Mouse (Mus musculus): Measurements from ENCODE around the gene Olfr1339. TPM values are rescaled to one million over a fixed set of nuclear protein-coding genes. Genes with fewer than 3 reads are reported as not detected.

Gene Olfr1339
- total RNA-seq (2021) (not detected), polyA plus RNA-seq (2012; rRNA removed) (not detected in 2 replicates)
- long read RNA-seq, result 0 reads

DNA sequence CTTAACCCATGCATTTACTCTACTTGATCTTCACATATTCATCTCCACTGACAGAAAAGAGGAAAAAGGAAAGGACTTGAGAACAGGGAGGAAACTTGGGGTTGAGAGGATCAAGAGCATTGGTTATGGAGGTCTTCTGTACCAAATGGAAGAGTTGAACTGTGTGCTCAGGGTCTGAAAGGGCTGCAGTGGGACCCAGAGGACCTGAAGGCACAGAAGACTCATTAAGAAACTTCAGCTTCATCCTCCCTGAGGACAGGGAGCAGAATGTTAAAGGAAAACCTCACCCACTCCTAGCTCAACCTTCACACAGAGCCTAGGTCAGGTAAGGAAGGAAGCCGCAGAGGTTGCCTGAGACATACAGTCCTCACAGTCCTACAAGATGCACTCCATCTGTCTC is at the start of gene Olfr1339:
Gene Olfr1339 (plus strand): TSS at position 301 of the 400 bp plus-strand sequence.
- no peak for DNase-seq

DNA sequence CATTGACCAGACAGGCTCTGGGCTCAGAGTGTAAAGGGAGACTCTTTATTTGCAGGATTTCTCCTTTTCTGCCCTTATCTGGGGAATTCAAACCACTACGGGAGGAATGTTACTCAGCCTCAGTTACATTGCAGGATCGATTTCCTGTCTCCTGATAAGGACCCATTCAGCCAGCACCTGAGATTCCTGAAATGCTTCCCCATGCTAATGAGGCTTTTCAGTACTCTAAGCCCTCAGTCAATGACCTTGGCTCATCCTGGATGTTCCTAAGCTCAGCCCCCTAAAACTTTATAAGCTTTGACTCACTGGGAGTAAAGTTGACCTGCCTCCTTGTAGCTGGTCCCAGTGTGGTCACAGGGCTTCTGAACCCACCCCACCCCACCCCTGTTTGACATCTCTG is 44.9 kb upstream of the Olfr1339 start:
- no peak for DNase-seq

DNA sequence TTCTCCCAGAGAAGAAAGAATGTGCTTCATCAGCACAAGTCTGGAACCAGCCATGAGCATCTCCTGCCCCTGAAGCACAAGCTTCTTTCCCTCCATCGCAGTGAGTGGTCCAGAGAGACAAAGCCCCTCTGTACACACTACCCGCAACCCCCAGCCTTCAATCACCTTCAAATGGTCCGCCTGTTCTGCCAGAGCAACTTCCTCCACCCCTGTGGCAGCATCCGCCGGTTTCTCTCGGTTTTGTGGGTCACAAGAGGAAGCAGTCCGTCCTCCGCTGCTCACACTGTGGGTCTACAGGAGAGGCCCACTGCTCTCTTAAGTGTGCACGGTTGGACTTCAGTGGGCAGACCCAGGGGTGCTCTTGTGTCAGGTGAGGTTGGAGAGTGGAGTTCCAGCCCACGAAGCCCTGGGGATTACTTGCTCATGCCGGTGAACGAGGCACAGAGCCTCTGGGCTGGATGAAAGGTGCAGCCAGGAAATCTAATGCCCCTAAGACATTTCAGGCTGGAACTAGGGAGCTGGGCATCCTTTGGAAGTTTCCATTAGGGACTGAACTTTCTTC is 39.5 kb upstream of the Olfr1339 start, which contains the start of gene Olfr1342:
Gene Olfr1342 (minus strand): TSS at position 345 of the 562 bp plus-strand sequence.
- DNase-seq, result no peak

DNA sequence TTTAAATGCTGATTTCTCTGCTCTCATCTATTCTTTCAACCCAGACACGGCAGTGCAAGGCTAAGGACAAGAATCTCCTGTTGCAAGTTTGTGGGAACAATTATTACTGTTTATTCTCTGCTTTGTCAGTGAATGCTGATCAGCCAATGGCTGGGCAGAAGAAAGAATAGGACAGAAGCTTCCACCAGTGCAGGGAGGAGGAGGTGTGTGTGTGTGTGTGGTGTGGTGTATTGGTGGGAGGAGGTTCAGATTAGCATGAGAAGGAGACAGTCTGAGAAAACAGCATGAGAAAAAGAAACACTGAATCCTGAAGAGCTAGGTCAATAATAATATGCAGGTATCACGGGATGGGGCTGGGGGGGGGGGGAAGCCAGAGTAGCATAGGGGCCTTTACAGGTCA is 38.2 kb upstream of the Olfr1339 start:
- DNase-seq, result no peak

DNA sequence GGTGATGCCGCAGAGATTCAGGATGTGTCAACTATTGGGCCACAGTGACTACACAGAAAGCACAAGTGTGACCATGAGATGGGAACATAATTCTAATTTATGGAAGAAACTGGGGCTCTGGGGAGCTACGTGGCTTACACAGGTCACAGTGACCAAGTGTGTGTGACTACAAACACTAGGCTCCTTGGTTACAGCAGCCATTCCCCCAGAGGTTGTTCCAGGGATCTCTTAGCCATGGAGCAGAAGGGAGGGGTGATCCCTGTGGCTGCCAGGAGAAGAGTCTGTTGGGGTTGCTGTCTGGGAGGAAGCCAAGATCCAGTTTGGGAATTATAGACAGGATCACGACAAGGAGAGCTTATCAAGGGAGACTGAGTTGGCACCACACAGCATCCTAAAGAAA is 28.8 kb upstream of the Olfr1339 start, which contains the start of gene Olfr1341:
Gene Olfr1341 (plus strand): TSS at position 301 of the 400 bp plus-strand sequence.
- DNase-seq, result no peak

DNA sequence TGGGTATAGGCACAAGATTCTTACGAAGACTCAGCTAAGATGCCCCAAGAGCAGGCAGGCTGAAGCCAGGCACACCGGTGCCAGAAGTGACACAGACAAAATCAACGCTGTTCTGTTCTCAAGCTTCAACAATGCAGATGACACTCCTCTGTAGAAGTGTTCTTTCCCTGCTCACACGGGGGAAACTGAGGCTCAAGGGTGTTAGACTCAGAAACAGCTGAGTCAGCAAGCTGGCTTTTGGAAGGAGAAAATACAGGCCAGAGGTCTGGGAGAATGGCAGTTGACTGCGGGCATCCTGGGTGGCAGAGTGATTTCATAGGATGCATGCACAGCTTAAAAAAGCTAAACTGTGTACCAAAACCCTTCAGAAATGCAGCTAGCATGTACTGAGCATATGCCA is 23.9 kb upstream of the Olfr1339 start:
- no peak for DNase-seq

DNA sequence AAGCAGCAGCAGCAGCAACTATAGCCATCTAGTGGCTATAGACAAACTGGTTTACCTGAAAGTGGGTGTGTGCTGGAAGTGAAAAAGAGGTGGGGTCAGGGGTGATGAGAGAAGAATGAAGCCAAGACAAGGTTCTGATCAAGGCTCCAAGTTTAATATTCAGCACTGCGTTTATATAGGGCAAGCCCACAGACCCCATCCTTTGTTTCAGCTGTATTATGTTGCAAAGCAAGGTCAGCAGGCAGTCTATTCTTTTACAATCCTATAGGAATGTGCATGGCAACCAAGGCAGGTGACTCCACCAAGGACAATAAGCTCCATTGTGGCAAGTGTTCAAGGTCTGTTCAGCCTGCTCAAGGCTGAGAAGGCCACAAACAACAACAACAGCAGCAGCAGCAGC is 20.3 kb upstream of the Olfr1339 start:
- no peak for DNase-seq

DNA sequence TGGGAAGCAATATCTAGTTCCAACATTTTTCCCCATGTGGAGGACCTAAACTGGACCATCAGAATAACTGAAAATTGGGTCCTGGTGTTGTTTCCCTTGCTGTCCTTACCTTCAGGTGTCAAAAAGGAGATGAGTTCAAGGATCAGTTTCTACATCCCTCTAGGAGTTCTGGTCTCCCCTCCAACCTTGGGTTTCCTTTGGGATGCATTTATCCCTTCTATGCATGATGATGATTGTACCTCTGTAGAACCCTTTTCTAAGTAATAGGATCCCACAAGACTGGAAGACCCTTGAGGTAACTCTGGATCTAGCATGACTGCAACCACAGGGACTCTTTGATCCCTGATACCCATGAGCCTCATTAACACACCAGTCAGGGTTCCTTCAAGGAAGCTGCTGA is 12.1 kb upstream of the Olfr1339 start, which contains the start of gene Olfr1340:
Gene Olfr1340 (plus strand): TSS at position 301 of the 400 bp plus-strand sequence.
- no peak for DNase-seq

DNA sequence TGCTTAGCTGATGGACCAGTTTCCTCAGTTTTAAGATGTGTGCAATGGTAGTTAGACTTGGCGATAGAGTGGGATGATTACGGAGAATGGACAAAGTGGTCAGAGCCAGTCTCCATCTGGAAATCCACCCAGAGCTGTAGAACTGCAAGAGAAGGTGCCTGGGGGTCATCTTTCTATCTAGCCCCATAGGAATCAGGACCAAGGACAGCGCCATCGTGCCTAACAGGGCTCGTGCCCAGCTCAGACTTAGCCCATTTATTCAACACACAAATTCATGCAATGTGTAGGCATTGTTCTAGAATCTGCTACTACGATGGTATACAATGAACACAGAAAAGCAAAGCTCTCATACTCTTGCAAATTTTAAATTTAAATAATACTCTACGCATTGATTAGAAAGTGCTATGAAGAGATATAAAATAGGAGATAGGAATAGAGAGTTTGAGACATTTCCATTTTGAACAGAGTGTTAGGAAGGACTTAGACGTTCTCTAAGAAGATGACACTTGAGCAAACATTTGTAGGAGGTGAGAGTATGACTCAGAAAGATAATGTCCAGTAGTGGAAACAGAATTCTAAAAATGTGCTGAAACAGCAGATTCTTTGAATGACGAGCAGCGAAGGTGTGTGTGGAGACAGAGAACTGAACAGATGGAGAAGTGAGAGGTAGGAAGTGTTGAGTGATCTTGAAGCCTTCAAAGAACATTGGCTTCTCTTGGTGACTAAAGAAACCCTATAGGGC is 10.1 kb upstream of the Olfr1339 start:
- no peak for DNase-seq

DNA sequence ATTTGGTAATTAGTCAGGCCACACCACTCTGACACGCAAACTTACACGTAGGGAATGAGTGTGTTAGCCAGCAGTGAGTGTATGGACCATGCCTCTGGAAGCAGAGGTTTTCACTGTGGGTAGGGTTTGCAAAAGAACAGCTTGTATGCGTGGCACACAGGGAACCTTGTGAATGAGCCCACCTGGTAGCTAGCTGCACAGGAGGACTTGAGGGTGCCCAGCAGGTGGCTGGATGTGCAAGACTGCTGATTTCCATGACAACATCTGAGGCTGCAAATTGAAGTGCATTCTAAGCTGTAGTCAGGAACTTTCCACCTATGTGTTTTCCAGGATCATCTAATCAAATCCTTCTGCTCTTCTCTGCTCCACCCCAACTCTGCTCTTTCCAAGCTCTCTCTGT is 7.6 kb downstream of the Olfr1339 start:
- no peak for DNase-seq

DNA sequence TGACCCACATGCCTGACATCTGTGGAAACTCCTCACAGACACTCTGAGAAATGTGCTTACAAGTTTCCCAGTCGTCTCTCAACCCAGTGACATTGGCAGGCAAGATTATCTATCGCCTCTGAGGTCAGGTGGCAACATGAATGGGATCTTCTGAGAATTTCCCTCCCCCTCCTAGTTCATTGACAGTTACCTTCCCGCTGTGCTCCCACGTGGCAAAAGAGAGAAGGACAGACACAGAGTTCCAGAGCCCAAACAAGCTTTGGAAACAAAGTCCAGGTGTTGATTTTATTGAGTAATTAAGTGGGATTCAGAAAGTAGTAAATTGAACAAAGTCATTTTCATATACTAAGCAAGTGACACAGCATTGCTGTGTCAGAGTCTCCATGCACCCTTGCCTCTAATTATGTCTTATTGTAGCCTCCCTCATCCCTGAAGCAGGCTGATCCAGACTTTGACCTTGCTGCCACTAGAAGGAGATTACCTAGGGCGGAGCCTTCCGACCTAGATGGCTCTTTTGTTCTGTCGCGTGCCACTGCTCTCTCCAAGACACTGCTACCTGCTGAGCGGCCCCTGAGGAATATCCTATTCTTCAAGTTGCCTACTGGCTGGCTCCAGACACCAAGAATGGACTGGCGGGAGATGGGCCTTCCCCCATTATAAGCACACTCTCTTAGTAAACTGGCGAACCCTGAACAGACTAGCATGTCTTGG is 9.2 kb downstream of the Olfr1339 start:
- no peak for DNase-seq

DNA sequence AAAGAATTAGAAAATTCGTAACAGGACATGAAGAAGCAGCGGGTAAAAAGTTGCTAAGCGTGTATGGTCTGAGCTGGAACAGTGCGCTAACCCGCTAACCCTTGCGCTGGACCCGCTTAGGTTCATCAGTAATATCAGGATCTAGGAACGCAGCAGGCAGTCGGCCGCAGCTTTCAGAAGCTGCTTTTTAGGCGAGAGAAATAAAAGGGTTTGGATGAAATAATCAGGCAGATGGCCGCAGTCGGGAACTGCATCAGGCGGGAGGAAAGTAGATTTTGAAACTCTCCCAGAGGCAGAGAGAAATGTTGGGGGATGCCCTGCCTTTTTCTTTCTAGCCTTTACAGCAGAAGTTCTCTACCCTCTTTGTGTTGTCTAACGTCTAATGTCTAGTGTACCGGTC is 9.9 kb downstream of the Olfr1339 start:
- DNase-seq, result no peak

DNA sequence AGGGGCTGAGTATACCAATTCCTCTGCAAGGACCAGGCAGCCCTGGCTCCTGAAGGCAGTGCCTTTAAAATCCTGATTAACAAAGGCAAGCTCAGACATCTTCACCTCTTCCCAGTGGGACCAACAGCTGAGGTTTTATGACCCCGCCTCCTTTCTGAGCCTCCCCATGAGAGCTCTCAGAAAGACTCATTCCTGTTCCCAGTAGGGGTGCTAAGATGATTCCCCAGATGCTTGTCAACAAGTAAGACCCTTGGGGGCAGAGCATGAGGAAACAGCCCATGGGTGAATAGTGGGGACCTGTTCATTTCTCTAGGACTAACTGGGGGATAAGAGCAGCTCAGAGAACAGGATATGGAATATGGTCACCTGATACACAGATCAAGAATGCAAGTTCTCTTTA is 26.7 kb downstream of the Olfr1339 start, which contains the start of gene Olfr1338:
Gene Olfr1338 (minus strand): TSS at position 101 of the 400 bp plus-strand sequence.
- no peak for DNase-seq

DNA sequence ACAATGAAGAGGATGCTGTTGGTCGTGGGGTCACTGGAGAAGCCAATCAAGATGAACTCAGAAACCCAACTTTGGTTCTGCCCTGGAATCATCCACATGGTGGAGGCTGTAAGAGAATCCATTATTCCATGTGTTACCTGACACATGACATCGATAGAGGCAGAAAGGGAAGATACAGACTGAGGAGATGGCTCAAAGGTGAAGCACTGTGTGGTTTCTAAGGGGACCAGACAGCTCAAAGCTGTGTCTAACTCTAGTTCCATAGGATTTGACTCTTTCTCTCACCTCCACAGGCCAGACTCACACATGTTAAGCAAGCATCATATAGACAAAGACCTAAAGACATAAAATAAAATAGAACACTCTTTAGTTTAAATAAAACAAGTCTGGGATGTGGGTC is 50.5 kb downstream of the Olfr1339 start, which contains the start of gene Olfr1337:
Gene Olfr1337 (minus strand): TSS at position 101 of the 400 bp plus-strand sequence.
- DNase-seq, result no peak

Other genes with a start within 250 kb of the Olfr1339 start
- gene Tie1, start 242.1 kb upstream of the Olfr1339 start, total RNA-seq (2021), result 10 to 100 TPM; 30.3 to 52.5 TPM
- 78.4 and 96.9 TPM in 2 replicates for gene Tie1, start 242.1 kb upstream of the Olfr1339 start, polyA plus RNA-seq (2012; rRNA removed)
- not detected for gene 2610528J11Rik, start 205.2 kb upstream of the Olfr1339 start, total RNA-seq (2021)
- not detected in 2 replicates for gene 2610528J11Rik, start 205.2 kb upstream of the Olfr1339 start, polyA plus RNA-seq (2012; rRNA removed)
- gene Tmem125, start 188.1 kb upstream of the Olfr1339 start, total RNA-seq (2021), result under 1 TPM in 1 of 2 experiments, not detected in 1; 0.21 TPM
- 0.17 and 0.33 TPM in 2 replicates for gene Tmem125, start 188.1 kb upstream of the Olfr1339 start, polyA plus RNA-seq (2012; rRNA removed)
- under 1 TPM in 1 of 2 experiments, not detected in 1; 0.06 TPM for gene Cfap57, start 111.4 kb upstream of the Olfr1339 start, total RNA-seq (2021)
- not detected in 2 replicates for gene Cfap57, start 111.4 kb upstream of the Olfr1339 start, polyA plus RNA-seq (2012; rRNA removed)
- gene Ebna1bp2, start 111.4 kb upstream of the Olfr1339 start, total RNA-seq (2021), result 10 to 100 TPM; 78.5 to 82.0 TPM
- gene Ebna1bp2, start 111.4 kb upstream of the Olfr1339 start, polyA plus RNA-seq (2012; rRNA removed), result 6.1 and 10.3 TPM in 2 replicates
- gene Olfr62, start 73.2 kb upstream of the Olfr1339 start, total RNA-seq (2021), result not detected
- not detected in 2 replicates for gene Olfr62, start 73.2 kb upstream of the Olfr1339 start, polyA plus RNA-seq (2012; rRNA removed)
- gene Olfr1342, start 39.4 kb upstream of the Olfr1339 start, total RNA-seq (2021), result not detected
- gene Olfr1342, start 39.4 kb upstream of the Olfr1339 start, polyA plus RNA-seq (2012; rRNA removed), result not detected in 2 replicates
- not detected for gene Olfr1341, start 28.7 kb upstream of the Olfr1339 start, total RNA-seq (2021)
- not detected in 2 replicates for gene Olfr1341, start 28.7 kb upstream of the Olfr1339 start, polyA plus RNA-seq (2012; rRNA removed)
- not detected for gene Olfr1340, start 12.0 kb upstream of the Olfr1339 start, total RNA-seq (2021)
- not detected in 2 replicates for gene Olfr1340, start 12.0 kb upstream of the Olfr1339 start, polyA plus RNA-seq (2012; rRNA removed)
- gene Olfr1338, start 26.6 kb downstream of the Olfr1339 start, total RNA-seq (2021), result not detected
- not detected in 2 replicates for gene Olfr1338, start 26.6 kb downstream of the Olfr1339 start, polyA plus RNA-seq (2012; rRNA removed)
- gene Olfr1337, start 50.4 kb downstream of the Olfr1339 start, total RNA-seq (2021), result not detected
- not detected in 2 replicates for gene Olfr1337, start 50.4 kb downstream of the Olfr1339 start, polyA plus RNA-seq (2012; rRNA removed)
- gene Olfr1335, start 77.8 kb downstream of the Olfr1339 start, total RNA-seq (2021), result not detected
- gene Olfr1335, start 77.8 kb downstream of the Olfr1339 start, polyA plus RNA-seq (2012; rRNA removed), result not detected in 2 replicates
- gene Olfr1333, start 104.1 kb downstream of the Olfr1339 start, total RNA-seq (2021), result not detected
- not detected in 2 replicates for gene Olfr1333, start 104.1 kb downstream of the Olfr1339 start, polyA plus RNA-seq (2012; rRNA removed)
- not detected for gene Olfr1331, start 132.5 kb downstream of the Olfr1339 start, total RNA-seq (2021)
- gene Olfr1331, start 132.5 kb downstream of the Olfr1339 start, polyA plus RNA-seq (2012; rRNA removed), result not detected in 2 replicates
- not detected for gene Olfr1330, start 156.4 kb downstream of the Olfr1339 start, total RNA-seq (2021)
- not detected in 2 replicates for gene Olfr1330, start 156.4 kb downstream of the Olfr1339 start, polyA plus RNA-seq (2012; rRNA removed)
- gene Olfr1329, start 185.3 kb downstream of the Olfr1339 start, total RNA-seq (2021), result not detected
- gene Olfr1329, start 185.3 kb downstream of the Olfr1339 start, polyA plus RNA-seq (2012; rRNA removed), result not detected in 2 replicates
- gene Olfr1328, start 206.4 kb downstream of the Olfr1339 start, total RNA-seq (2021), result not detected
- gene Olfr1328, start 206.4 kb downstream of the Olfr1339 start, polyA plus RNA-seq (2012; rRNA removed), result not detected in 2 replicates
- gene Lao1, start 229.4 kb downstream of the Olfr1339 start, total RNA-seq (2021), result under 1 TPM in 1 of 2 experiments, not detected in 1; 0.12 TPM
- not detected in 2 replicates for gene Lao1, start 229.4 kb downstream of the Olfr1339 start, polyA plus RNA-seq (2012; rRNA removed)

All from adrenal gland, adult 2 months (tissue).